Mouse (Mus musculus) MEL (cell line): Measurements from ENCODE around the gene Themis3. TPM values are rescaled to one million over a fixed set of nuclear protein-coding genes. Genes with fewer than 3 reads are reported as not detected.

ENCODE experiments used
- DNase-seq: peaks from one replicate; pipeline ENCODE4 v3.0.0; 2011; ENCODE audit warnings: low read depth, low spot score
- H3K27ac ChIP-seq: 2 replicates; pipeline ENCODE4 v1.5.1; 2012; ENCODE audit warnings: low read depth, mild to moderate bottlenecking, control low read depth, low read length, moderate library complexity; ENCODE audit not compliant: control insufficient read depth
- H3K27me3 ChIP-seq, 2 experiments: fragments of 150-350 bp in 1 of 2; sonication (generic) in 1 of 2; 2 replicates each; pipeline ENCODE4 v1.6.1; 2012; ENCODE audit warnings: low read length in 2 of 2, mild to moderate bottlenecking in 2 of 2, improper control_type of control experiment in 1 of 2, moderate library complexity in 1 of 2; ENCODE audit not compliant: insufficient read depth in 2 of 2, control insufficient read depth in 1 of 2
- H3K36me3 ChIP-seq, 2 experiments: 2 replicates each; pipeline ENCODE4 v1.6.1; 2012 to 2014; ENCODE audit warnings: low read length in 2 of 2, improper control_type of control experiment in 1 of 2, inconsistent platforms in 1 of 2, mild to moderate bottlenecking in 1 of 2; ENCODE audit not compliant: insufficient read depth in 2 of 2, control insufficient read depth in 1 of 2
- H3K4me1 ChIP-seq, 2 experiments: fragments of 150-350 bp in 1 of 2; sonication (generic) in 1 of 2; 2 replicates each; pipeline ENCODE4 v1.6.1; 2012; ENCODE audit warnings: low read length in 2 of 2, improper control_type of control experiment in 1 of 2, mild to moderate bottlenecking in 1 of 2; ENCODE audit not compliant: insufficient read depth in 2 of 2, control insufficient read depth in 1 of 2
- H3K4me3 ChIP-seq, 2 experiments: fragments of 150-350 bp in 1 of 2; sonication (generic) in 1 of 2; 2 replicates each; pipeline ENCODE4 v1.5.1; 2012; ENCODE audit warnings: low read depth in 2 of 2, low read length in 2 of 2, mild to moderate bottlenecking in 2 of 2, moderate library complexity in 2 of 2, control low read depth in 1 of 2, improper control_type of control experiment in 1 of 2; ENCODE audit not compliant: control insufficient read depth in 1 of 2, insufficient read depth in 1 of 2
- H3K79me2 ChIP-seq: 2 replicates; pipeline ENCODE4 v1.6.1; 2012; ENCODE audit warnings: mild to moderate bottlenecking, low read length, moderate library complexity; ENCODE audit not compliant: control insufficient read depth, poor library complexity, insufficient read depth
- H3K9ac ChIP-seq: 2 replicates; pipeline ENCODE4 v1.6.1; 2012; ENCODE audit warnings: low read depth, mild to moderate bottlenecking, control low read depth, low read length, moderate library complexity; ENCODE audit not compliant: control insufficient read depth, poor library complexity, severe bottlenecking
- H3K9me3 ChIP-seq: fragments of 150-350 bp; sonication (generic); replicated peaks from 2 replicates; pipeline ENCODE4 v1.6.1; 2012; ENCODE audit warnings: mild to moderate bottlenecking, low read length, improper control_type of control experiment, moderate library complexity; ENCODE audit not compliant: insufficient read depth
- CHD1 ChIP-seq: IDR thresholded peaks from 2 replicates; pipeline ENCODE4 v1.6.1; 2012; ENCODE audit warnings: low read depth, mild to moderate bottlenecking, inconsistent platforms, low read length, improper control_type of control experiment
- E2F4 ChIP-seq: IDR thresholded peaks from 2 replicates; pipeline ENCODE4 v1.6.1; 2011; ENCODE audit warnings: low read depth, low read length, improper control_type of control experiment, borderline replicate concordance
- ELF1 ChIP-seq: IDR thresholded peaks from 2 replicates; pipeline ENCODE4 v1.6.1; 2014; ENCODE audit warnings: low read depth, mild to moderate bottlenecking, inconsistent platforms, low read length, improper control_type of control experiment, moderate library complexity
- ETS1 ChIP-seq: IDR thresholded peaks from 2 replicates; pipeline ENCODE4 v1.6.1; 2012; ENCODE audit warnings: low read depth, mild to moderate bottlenecking, inconsistent platforms, low read length, improper control_type of control experiment, moderate library complexity
- KAT2A ChIP-seq: conservative IDR thresholded peaks from 2 replicates; pipeline ENCODE4 v1.6.1; 2012; ENCODE audit warnings: low read depth, low read length, improper control_type of control experiment, inconsistent platforms
- MAFK ChIP-seq: IDR thresholded peaks from 2 replicates; pipeline ENCODE4 v1.6.1; 2011; ENCODE audit warnings: low read depth, mild to moderate bottlenecking, low read length, improper control_type of control experiment, borderline replicate concordance
- MAX ChIP-seq: IDR thresholded peaks from 2 replicates; pipeline ENCODE4 v1.6.1; 2011; ENCODE audit warnings: low read length, improper control_type of control experiment
- MYB ChIP-seq: IDR thresholded peaks from 2 replicates; pipeline ENCODE4 v1.6.1; 2011; ENCODE audit warnings: mild to moderate bottlenecking, low read depth, low read length, improper control_type of control experiment
- POLR2A ChIP-seq, 2 experiments: IDR thresholded peaks; 2 replicates each; pipeline ENCODE4 v1.6.1; 2011 to 2012; ENCODE audit warnings: low read length in 2 of 2, mild to moderate bottlenecking in 2 of 2, control low read depth in 1 of 2, improper control_type of control experiment in 1 of 2, low read depth in 1 of 2, moderate library complexity in 1 of 2; ENCODE audit not compliant: control insufficient read depth in 1 of 2, insufficient read depth in 1 of 2, poor library complexity in 1 of 2
- POLR2AphosphoS5 ChIP-seq: IDR thresholded peaks from 2 replicates; pipeline ENCODE4 v1.6.1; 2012; ENCODE audit warnings: low read depth, borderline replicate concordance, mild to moderate bottlenecking, inconsistent platforms, low read length, moderate library complexity, mixed read lengths
- RCOR1 ChIP-seq: IDR thresholded peaks from 2 replicates; pipeline ENCODE4 v1.6.1; 2012; ENCODE audit warnings: low read depth, mild to moderate bottlenecking, inconsistent platforms, low read length, improper control_type of control experiment
- SIN3A ChIP-seq: IDR thresholded peaks from 2 replicates; pipeline ENCODE4 v1.6.1; 2012; ENCODE audit warnings: low read length, improper control_type of control experiment, inconsistent platforms
- SMC3 ChIP-seq: IDR thresholded peaks from 2 replicates; pipeline ENCODE4 v1.6.1; 2011; ENCODE audit warnings: low read depth, low read length, improper control_type of control experiment
- TBP ChIP-seq: IDR thresholded peaks from 2 replicates; pipeline ENCODE4 v1.8.0; 2011; ENCODE audit warnings: low read depth, low read length, improper control_type of control experiment
- TCF12 ChIP-seq: IDR thresholded peaks from 2 replicates; pipeline ENCODE4 v1.6.1; 2014; ENCODE audit warnings: low read depth, mild to moderate bottlenecking, inconsistent platforms, low read length, improper control_type of control experiment, moderate library complexity
- USF2 ChIP-seq, 2 experiments: IDR thresholded peaks; 2 replicates each; pipeline ENCODE4 v1.6.1; 2011 to 2012; ENCODE audit warnings: improper control_type of control experiment in 2 of 2, low read length in 2 of 2, borderline replicate concordance in 1 of 2, inconsistent platforms in 1 of 2, low read depth in 1 of 2, mild to moderate bottlenecking in 1 of 2; ENCODE audit not compliant: insufficient read depth in 1 of 2
- polyA plus RNA-seq, 2 experiments: library from polyadenylated mRNA; stranded (reverse) in 1 of 2; unstranded in 1 of 2; fragments of >175 nt in 1 of 2; fragments of >200 nt in 1 of 2; gene quantifications; 2 replicates each; pipeline versions ENCODE4 v1.2.1 to v1.2.4; 2012; ENCODE audit warnings: low replicate concordance in 2 of 2, low read depth in 1 of 2; ENCODE audit not compliant: insufficient read length in 2 of 2, insufficient read depth in 1 of 2, missing spikeins in 1 of 2
- total RNA-seq: library from RNA; depleted of rRNA; stranded (reverse); fragments of 300-350 nt; gene quantifications from 2 replicates; pipeline ENCODE4 v1.2.3, GENCODE M21; 2012

Themis3 gene
- total and polyA plus RNA-seq, 3 experiments = 0.03 TPM; not detected in 2

DNA sequence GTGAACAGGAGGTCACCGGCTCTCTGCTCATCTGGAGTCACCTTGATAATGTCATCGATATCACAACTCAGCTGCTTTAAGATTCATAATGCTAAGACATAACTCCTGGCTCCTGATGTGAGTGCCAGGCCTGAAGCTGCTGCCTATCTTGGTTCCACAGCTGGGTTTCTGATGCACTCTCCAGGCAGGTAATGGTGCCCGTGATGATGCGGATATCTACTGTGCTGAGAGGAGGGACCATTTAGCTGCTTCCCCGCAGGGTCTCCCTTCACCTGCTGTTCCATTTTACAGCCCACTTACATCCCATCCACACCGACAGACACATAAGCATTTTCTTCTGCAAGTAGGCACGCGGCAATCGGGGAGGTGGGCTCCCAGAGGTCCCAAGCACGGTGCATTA lies 7.7 kb downstream of the Themis3 start:
- Histone ChIP-seq H3K4me3 (no peak overlapping the region), H3K9me3 (no peaks in the 10 kb centered on the region), H3K9ac (no peak overlapping the region), H3K27ac (no peak overlapping the region), H3K79me2 (no peaks in the 10 kb centered on the region), H3K4me1 (no peaks in the 10 kb centered on the region), H3K27me3 (no peaks in the 10 kb centered on the region), H3K36me3 (no peaks in the 10 kb centered on the region)
- no peak for DNase-seq
- TF ChIP-seq TCF12 (no peak), ETS1 (no peak), RCOR1 (no peak), POLR2A (IDR thresholded peaks at IDR 0.05; ENCODE audit: control insufficient read depth in 1 of 2, insufficient read depth in 1 of 2, low read depth in 1 of 2, low read length in 2 of 2, poor library complexity in 1 of 2) (no peak), KAT2A (no peak), SIN3A (no peak)

DNA sequence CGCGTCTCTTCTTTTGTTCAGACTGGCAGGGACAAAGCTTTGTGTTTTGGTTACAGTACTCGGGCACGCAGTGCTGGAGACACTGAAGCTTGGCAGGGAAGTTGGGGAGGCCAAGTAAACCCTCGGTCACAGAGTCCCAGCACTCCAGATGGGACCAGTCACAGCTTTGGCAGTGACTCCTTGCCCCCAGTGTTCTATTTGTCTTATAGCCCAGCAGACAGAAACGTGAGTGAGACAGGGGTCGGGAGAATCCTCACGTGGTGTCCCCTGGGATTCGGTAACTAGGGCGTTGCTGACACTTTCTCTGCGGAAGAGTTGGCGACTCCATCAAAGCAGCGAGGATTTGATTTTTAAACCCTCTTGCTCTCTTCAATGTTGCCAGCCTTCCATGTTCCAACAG lies 8.3 kb downstream of the Themis3 start:
- DNase-seq = no peak
- TF ChIP-seq MAFK = no peak
- TF ChIP-seq E2F4 = no peak
- TF ChIP-seq POLR2A (IDR thresholded peaks at IDR 0.05; ENCODE audit: control insufficient read depth in 1 of 2, insufficient read depth in 1 of 2, low read depth in 1 of 2, low read length in 2 of 2, poor library complexity in 1 of 2) = no peak
- no peak for TF ChIP-seq MAX
- no peak for TF ChIP-seq KAT2A
- no peak for TF ChIP-seq SMC3
- TF ChIP-seq ELF1 = no peak
- TF ChIP-seq TBP = no peak
- TF ChIP-seq, all 39 proteins: peak for 0
- Histone ChIP-seq H3K79me2 (no peaks in the 10 kb centered on the region), H3K4me3 (no peak overlapping the region), H3K4me1 (no peaks in the 10 kb centered on the region), H3K27me3 (no peaks in the 10 kb centered on the region; a peak in 1 of 4 replicates), H3K27ac (no peak overlapping the region), H3K9ac (no peak overlapping the region), H3K36me3 (no peaks in the 10 kb centered on the region), H3K9me3 (no peaks in the 10 kb centered on the region)

DNA sequence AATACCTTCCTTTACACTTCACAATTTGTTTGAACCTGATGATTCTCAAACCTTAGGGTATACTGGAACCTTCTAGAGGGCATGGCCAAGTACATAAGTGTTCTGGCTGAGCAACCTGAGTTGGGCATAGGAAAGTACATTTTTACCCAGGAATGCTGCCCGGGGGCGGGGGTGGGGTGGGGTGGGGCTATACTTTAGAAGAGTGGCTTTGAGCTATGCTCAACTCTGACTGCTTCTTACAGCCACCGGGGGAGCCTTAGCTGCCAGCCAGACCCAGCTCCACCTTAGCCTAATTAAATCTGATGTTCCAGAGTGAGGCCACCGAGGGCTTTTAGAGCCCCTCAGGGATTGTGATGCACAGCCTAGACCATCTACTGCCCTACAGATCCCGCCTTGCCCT lies 13.4 kb downstream of the Themis3 start:
- H3K4me3 ChIP-seq = no peak overlapping the region
- no peak overlapping the region for H3K9ac ChIP-seq
- TF ChIP-seq MYB (no peak), CHD1 (no peak), POLR2AphosphoS5 (no peak), USF2 (IDR thresholded peaks at IDR 0.05; ENCODE audit: borderline replicate concordance in 1 of 2, insufficient read depth in 1 of 2, low read depth in 1 of 2, low read length in 2 of 2) (no peak)
- H3K27ac ChIP-seq = no peak overlapping the region
- H3K9me3 ChIP-seq = no peaks in the 10 kb centered on the region
- no peaks in the 10 kb centered on the region for H3K36me3 ChIP-seq
- H3K4me1 ChIP-seq = no peaks in the 10 kb centered on the region
- H3K27me3 ChIP-seq = no peaks in the 10 kb centered on the region; a peak in 1 of 4 replicates
- no peaks in the 10 kb centered on the region for H3K79me2 ChIP-seq
- no peak for DNase-seq
